Mouse (Mus musculus) spleen, adult 18-20 months (tissue): ENCODE results near the gene Zfp37.
"Not testable (repeated sequence)": the region's sequence is repeated elsewhere in the genome, so short reads cannot be mapped to it uniquely, and the experiment has no call there.

ENCODE experiments used
- DNase-seq, 2 experiments: peaks; one replicate each; pipeline ENCODE4 v3.0.0; 2022; ENCODE audit warnings: mixed read lengths in 2 of 2

The Zfp37 gene

DNA sequence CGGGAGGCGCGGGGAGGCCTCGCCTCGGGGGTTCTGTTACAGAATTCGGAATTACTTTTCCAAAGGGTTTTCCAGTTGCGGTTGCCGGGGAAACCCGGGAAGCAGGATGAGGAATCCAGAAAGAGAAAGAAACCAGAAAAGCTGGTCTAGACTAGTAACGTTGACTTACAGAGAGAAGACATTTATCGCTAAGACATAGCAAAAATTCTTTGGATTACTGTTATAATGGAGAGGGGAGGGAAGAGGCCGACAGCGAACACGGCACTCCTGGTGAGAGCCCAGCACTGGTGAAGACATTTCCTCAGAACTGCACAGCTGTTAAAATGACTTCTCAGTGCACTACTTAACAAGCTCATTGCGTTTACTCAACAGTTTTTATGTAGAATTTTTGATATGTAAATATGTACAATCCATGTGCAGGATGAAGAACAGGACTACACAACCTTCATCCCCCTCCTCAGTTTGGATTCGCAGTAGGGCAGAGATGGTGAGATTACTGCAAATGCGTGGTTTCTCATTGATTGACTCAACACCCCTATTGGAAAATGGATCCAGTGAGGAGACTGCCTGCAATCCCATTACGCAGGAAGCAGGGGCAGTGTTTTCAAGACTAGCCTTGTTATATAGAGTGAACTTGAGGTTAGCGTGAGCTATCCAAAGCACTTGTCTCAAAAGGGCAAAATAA lies 22.0 kb downstream of the Zfp37 start:
- DNase-seq = no peak

DNA sequence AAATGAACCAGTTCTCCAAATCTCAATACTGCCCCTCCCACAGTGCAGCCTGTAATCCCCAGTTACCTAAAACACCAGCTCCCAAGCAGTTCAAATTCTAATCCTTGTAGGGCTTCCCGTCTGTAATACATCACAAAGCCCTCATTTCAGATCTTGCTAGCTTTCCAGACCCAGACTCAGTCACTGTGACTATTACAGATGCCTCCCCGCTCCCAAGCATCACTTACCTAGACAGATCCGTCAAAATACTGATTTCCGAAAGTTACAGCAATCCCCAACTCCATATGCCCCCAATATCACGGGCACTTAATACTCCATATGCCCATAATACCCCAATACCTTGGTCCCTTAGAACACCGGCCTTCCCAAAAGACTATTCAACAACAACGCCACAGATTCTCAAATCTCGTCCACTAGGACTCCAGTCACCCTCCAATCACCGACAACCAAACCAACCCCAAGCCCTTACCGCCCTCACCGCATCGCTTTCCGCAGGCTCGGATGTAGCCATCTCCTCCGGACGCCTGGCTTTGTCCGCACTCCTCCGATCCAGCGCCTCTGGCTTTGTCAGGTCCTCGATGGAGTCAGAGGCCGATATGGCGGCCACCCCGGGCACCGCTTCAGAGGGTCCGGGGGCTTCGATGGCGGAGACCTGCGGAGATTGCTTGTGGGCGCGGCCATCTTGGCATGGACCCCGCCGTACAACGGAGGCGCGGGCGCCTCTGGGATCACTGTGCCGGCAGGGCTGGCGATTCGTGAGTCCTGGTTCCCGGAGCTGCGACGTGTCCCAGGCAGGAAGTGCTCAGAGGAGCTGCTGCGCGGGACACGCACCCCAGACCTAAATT lies 22.8 kb downstream of the Zfp37 start:
- peak; percentile 15 to 35 for DNase-seq

DNA sequence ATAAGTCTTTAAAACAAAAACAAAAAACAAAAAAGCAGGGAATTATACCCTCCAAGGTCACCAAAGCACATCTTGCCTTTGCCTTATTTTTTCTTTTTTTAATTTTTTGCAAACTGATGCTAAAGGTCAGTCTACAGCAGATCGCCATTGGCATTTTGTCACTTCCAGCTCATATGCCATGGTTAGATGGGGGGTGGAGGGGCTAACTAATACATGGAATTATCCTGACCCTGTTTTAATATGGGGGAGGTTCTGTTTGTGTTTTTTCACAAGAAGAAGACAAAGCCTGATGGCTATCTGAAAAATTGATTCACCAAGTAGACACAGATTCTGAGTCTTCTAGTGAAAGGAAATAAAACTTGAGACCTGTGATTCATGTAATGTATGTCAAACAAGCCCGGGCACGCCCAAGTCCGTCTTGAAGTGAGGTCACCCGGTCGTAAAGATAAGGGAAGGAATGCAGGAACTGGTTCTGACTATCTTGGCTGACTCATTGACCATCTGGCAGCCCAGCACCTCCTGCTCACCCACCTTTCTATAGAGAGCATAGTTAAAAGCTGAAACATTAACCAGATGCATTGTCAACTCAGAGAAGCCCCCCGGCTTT lies 30.8 kb downstream of the Zfp37 start:
- no peak for DNase-seq

DNA sequence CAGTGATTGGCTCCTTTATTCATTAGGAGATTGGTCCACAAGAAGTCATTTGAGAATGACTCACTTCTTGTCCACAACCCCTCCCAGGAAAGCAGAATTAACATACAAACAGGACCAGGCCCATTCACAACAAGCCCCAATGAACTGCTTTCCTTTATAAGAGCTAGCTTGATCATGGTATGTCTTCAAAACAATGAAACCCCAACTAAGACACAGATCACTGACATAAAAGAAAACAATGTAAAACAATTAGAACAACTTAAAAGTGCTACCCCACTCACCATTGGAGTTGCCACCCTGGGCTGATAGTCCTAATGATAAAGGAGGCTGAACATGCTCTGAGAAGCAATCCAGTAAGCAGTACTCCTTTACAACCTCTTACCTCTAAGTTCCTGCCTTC lies 42.1 kb downstream of the Zfp37 start:
- no peak for DNase-seq

DNA sequence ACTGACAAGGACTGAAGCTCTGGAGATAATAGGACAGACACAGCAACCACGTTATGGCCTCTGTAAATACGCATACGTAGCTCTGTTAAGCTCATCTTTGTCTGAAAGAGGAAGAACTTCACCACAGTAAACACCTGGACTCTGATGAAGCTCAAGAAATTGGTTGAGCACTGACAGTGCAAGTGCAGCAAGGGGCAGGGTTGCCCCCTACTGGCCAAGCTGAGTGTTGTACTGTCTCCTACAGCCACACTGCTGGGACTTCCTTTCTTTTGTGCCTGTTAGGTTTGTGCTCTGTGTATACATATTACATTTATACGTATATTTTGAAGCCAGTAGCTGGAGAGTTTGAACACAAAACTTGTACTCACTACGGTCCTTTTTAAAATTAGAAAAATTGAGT lies 53.6 kb downstream of the Zfp37 start:
- peak; percentile 11 to 28 for DNase-seq

DNA sequence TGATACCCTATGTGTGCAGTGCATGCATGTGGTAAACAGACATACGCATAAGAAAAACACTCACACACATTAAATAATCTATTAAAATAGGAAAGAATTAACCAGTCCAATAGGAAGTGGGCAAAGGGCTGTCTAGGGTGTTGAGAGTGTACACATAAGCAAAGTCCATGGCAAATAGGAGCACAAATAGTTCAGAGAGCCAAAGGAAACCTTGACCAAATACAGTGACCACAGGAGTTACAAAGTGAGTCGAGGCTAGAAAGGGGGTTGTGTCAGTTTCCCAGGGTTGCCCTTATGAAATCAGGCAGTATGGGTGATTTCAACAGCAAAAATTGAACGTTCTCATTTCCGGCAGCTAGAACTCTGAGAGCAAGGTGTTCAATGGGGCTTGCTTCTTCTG lies 56.4 kb downstream of the Zfp37 start:
- no peak for DNase-seq

DNA sequence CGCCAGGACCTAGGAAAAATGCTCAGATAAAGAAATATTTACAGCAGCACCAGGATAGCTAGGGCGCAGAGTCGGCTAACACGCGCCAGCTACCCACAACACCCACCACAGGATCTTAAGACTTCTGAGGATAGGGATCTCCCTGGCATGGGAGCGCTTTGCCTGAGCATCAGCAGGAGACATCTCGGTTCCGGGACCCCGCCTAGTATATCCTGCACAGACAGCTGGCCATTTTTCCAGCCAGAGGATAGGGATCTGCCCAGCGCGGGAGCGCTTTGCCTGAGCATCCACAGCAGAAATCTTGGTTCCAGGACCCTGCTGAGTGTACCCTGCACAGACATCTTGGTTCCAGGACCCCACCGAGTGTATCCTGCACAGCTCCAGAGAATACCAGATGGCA lies 63.2 kb downstream of the Zfp37 start:
- DNase-seq = not testable (repeated sequence)

DNA sequence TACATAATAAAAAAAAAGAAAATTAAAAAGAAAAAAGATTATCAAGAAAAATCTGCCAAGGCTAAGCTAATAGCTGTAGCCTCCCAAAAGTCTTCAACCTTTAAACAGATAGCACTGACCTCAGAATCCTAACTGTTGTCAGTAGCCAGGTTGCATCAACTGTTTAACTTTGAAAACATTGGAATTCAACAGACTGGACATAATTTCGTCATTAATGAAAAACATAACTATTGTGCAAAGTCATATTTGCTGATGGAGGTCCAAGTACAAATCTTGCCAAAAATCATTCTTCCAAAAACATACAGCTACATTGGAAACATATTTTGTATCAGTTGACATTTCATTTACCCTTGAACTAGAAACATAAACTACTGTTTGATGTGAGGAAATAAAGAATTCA lies 72.4 kb downstream of the Zfp37 start:
- DNase-seq = no peak

DNA sequence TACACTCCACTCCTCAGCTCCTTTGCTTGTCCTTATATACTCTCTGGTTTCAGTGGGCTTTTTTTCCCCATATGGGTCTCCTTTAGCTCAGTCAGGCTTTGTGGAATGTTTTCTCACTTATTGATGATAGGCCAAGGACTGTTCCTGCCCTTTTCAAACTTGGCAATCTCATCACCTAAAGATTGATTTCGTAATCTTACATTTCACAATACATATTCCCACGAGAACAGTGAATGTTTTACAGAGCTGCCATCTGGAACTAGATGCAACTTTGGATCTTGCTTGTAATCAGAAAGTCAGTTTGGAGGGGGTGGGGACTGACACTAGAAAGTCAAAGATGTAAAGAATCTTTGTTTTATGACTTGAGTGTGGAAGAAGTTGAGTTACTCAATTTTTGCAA lies 80.0 kb downstream of the Zfp37 start, which contains the start of gene Mup21:
Gene Mup21, minus strand, starts transcription at position 53 of the 400 bp plus-strand sequence.
- no peak for DNase-seq
